Mouse (Mus musculus) small intestine, adult 2 months (tissue): Measurements from ENCODE around the gene Olfr320. TPM values are rescaled to one million over a fixed set of nuclear protein-coding genes. Genes with fewer than 3 reads are reported as not detected.

ENCODE experiments used
- H3K27ac ChIP-seq: fragments of 200-500 bp; 2 replicates; pipeline ENCODE4 v1.5.1; 2012; ENCODE audit warnings: low read depth, low read length, control low read depth, inconsistent platforms; ENCODE audit not compliant: insufficient read depth
- H3K27me3 ChIP-seq: fragments of 200-500 bp; 2 replicates; pipeline ENCODE4 v1.6.1; 2012; ENCODE audit warnings: mild to moderate bottlenecking, moderate library complexity, low read length, inconsistent platforms; ENCODE audit not compliant: control insufficient read depth, insufficient read depth
- H3K36me3 ChIP-seq: fragments of 200-500 bp; 2 replicates; pipeline ENCODE4 v1.6.1; 2012; ENCODE audit warnings: mild to moderate bottlenecking, low read length, control low read depth, inconsistent platforms; ENCODE audit not compliant: control insufficient read depth, insufficient read depth
- H3K4me1 ChIP-seq: fragments of 200-500 bp; 2 replicates; pipeline ENCODE4 v1.6.1; 2012; ENCODE audit warnings: low read length, inconsistent platforms, mixed read lengths; ENCODE audit not compliant: control insufficient read depth, insufficient read depth, insufficient read length
- H3K4me3 ChIP-seq: fragments of 200-500 bp; 2 replicates; pipeline ENCODE4 v1.5.1; 2012; ENCODE audit warnings: low read depth, mild to moderate bottlenecking, control low read depth, inconsistent platforms, low read length, moderate library complexity
- CTCF ChIP-seq: fragments of 200-500 bp; IDR thresholded peaks from 2 replicates; pipeline ENCODE4 v1.5.1; 2012; ENCODE audit warnings: low read depth, mild to moderate bottlenecking, control low read depth, inconsistent platforms, low read length, moderate library complexity, mixed read lengths; ENCODE audit not compliant: insufficient replicate concordance, insufficient read length; ENCODE audit errors: extremely low read depth
- POLR2A ChIP-seq: fragments of 200-500 bp; IDR thresholded peaks from 2 replicates; pipeline ENCODE4 v1.6.1; 2012; ENCODE audit warnings: low read depth, mild to moderate bottlenecking, control low read depth, inconsistent platforms, low read length, moderate library complexity
- WGBS: fragments of 180-500 bp; shearing (Covaris S2); methylation state at CpG from one replicate; pipeline ENCODE4 v1.1.7; 2018; 5-methylcytosine and 5-hydroxymethylcytosine counted together
- polyA plus RNA-seq: library from polyadenylated mRNA; depleted of rRNA; stranded (reverse); fragments of >200 nt; gene quantifications from 2 replicates; pipeline ENCODE4 v1.2.3, GENCODE M21; 2012; rRNA removed

Olfr320 gene
- not detected in 2 replicates for polyA plus RNA-seq

GRCm38 (mm10) chr11:58680799-58681198, at the start of gene Olfr320:
TSS of gene Olfr320 (plus strand) at chr11:58681099.
- Histone ChIP-seq H3K4me3 (no peak within 1 kb of the TSS), H3K27me3 (no peaks in the 10 kb centered on the region), H3K27ac (no peak within 1 kb of the TSS), H3K4me1 (no peaks in the 10 kb centered on the region), H3K36me3 (no peaks in the 10 kb centered on the region)
- WGBS, result 75% methylated on average over 1 of the region's 1 CpGs
- TF ChIP-seq POLR2A (no peak), CTCF (no peak)

GRCm38 (mm10) chr11:58634878-58635277, 46.0 kb upstream of the Olfr320 start:
- TF ChIP-seq CTCF (no peak), POLR2A (no peak)
- H3K4me3 ChIP-seq, result no peak overlapping the region
- H3K27me3 ChIP-seq, result no peaks in the 10 kb centered on the region
- WGBS, result 25% methylated on average over 4 of the region's 4 CpGs
- H3K36me3 ChIP-seq, result no peaks in the 10 kb centered on the region
- peak overlapping the region; percentile 61; the same call in 1 of the 2 replicates for H3K27ac ChIP-seq
- H3K4me1 ChIP-seq, result peaks cover 13% of the 10 kb centered on the region; the same call in 1 of the 2 replicates

GRCm38 (mm10) chr11:58636376-58636977, 44.4 kb upstream of the Olfr320 start:
- WGBS, result 11% methylated on average over 4 of the region's 4 CpGs
- Histone ChIP-seq H3K4me3 (no peak overlapping the region), H3K4me1 (peaks cover 15% of the 10 kb centered on the region), H3K36me3 (no peaks in the 10 kb centered on the region), H3K27me3 (peaks cover 6% of the 10 kb centered on the region), H3K27ac (no peak overlapping the region)
- TF ChIP-seq CTCF (peak; percentile 85), POLR2A (no peak; the same call in 1 of the 2 replicates)

GRCm38 (mm10) chr11:58638176-58638701, 42.7 kb upstream of the Olfr320 start:
- no peak overlapping the region for H3K27ac ChIP-seq
- H3K27me3 ChIP-seq, result peaks cover 6% of the 10 kb centered on the region
- TF ChIP-seq POLR2A, result no peak
- no peaks in the 10 kb centered on the region for H3K36me3 ChIP-seq
- H3K4me1 ChIP-seq, result peaks cover 8% of the 10 kb centered on the region
- no peak overlapping the region for H3K4me3 ChIP-seq
- 24% methylated on average over 7 of the region's 7 CpGs for WGBS

DNA sequence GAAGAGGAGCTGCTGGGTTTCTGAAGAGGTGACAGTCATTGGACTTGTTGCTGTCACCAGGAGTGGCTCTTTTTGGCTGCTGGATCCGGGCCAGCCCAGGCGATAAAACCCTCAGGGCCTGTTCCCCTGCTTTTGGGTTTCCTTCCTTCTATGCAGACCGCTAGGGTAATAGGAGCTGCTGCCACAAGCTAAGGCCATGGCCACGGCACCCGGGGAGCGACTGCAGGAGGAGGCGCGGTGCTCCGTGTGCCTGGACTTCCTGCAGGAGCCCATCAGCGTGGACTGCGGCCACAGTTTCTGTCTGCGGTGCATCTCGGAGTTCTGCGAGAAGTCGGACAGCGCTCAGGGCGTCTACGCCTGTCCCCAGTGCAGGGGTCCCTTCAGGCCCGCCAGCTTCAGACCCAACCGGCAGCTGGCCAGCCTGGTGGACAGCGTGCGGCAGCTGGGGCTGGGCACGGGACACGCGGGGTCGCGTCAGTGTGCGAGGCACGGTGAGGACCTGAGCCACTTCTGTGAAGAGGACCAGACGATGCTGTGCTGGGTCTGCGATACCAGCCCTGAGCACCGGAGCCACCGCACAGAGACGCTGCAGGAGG, 40.5 kb upstream of the Olfr320 start, which contains the start of gene Trim58:
Trim58 (plus strand) TSS at position 194 of the 596 bp plus-strand sequence.
- Histone ChIP-seq H3K27me3 (peaks cover 6% of the 10 kb centered on the region), H3K27ac (no peak within 1 kb of the TSS), H3K4me1 (peaks cover 6% of the 10 kb centered on the region), H3K4me3 (peak within 1 kb of the TSS; percentile 27), H3K36me3 (no peaks in the 10 kb centered on the region)
- TF ChIP-seq POLR2A (no peak), CTCF (no peak)
- 2% methylated on average over 34 of the region's 34 CpGs for WGBS

- Histone ChIP-seq H3K36me3 (no peaks in the 10 kb centered on the region), H3K27me3 (peaks cover 6% of the 10 kb centered on the region), H3K4me3 (no peak overlapping the region), H3K27ac (no peak overlapping the region), H3K4me1 (peaks cover 6% of the 10 kb centered on the region)
- WGBS, result 59% methylated on average over 14 of the region's 14 CpGs
- no peak for TF ChIP-seq CTCF
- no peak for TF ChIP-seq POLR2A
Measured at GRCm38 (mm10) chr11:58641057-58641456, 39.8 kb upstream of the Olfr320 start.

- Histone ChIP-seq H3K36me3 (no peaks in the 10 kb centered on the region), H3K27ac (no peak overlapping the region), H3K4me3 (no peak overlapping the region), H3K27me3 (peaks cover 6% of the 10 kb centered on the region), H3K4me1 (peaks cover 6% of the 10 kb centered on the region)
- WGBS, result 82% methylated on average over 13 of the region's 13 CpGs
- no peak for TF ChIP-seq POLR2A
- no peak for TF ChIP-seq CTCF
Measured at GRCm38 (mm10) chr11:58641638-58642358, 39.1 kb upstream of the Olfr320 start.
